Comparison of ENCODE assay signal across 8 mouse cellular contexts in the genomic region with DNA sequence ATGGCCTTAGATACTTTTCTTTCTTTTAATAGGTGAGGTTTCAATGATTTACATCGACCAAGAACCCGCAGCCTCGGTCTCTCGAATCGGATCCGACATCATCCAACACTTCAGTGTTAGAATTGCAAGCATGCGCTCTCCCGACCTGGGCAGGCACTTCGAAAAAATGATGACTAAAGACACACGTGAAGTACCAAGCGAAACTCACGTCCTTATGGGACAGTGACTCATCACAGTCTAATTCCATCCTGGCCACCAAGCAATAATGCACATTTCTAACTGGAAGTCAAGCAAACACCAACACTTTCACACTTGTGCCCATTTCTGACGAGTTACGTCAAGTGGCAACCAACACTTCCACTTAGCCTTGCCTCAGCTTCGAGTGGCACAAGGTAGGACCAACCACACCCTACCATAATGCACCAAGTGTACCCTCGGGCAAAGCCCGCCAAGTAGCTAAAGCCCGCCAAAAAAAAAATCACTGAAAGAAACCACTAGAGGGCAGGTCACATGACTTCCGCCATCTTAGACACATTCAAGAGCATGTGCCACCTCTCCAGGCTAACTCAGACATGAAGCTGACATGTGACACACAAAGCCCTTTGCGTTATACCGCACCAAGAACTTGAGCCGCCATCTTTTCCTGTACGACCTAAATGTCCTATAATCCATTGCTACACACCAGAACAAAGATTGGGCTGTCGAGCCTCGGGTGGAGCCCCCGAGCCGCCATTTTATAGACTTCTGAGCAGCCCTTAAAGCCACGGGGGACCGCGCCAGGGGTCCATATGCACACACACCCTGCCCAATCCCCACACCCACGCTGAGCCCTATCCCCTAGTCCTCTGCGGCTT. TPM values are rescaled to one million over a fixed set of nuclear protein-coding genes. Genes with fewer than 3 reads are reported as not detected.
DNase-seq lines count a peak whose midpoint lies in the region; ATAC-seq and TF ChIP-seq lines count a peak whose summit lies in the region.

No protein-coding gene starts in this region.

- peak overlapping the region; percentile 57 for H3K4me2 ChIP-seq in heart, embryonic 14.5 days (ENCODE audit: low read length)
- H3K4me2 ChIP-seq in limb, embryonic 12.5 days, result peak overlapping the region; percentile 49
- peak overlapping the region; percentile 40 for H3K4me2 ChIP-seq in midbrain, embryonic 15.5 days

- peak; percentile 43 for DNase-seq in cerebellum, adult 11 months
- DNase-seq in cerebellum, adult 9-11 months, result no peak
- DNase-seq in testis, postnatal 10 days (ENCODE audit: low spot score), result no peak

- peak overlapping the region; percentile 72 for H3K9ac ChIP-seq in heart, embryonic 14.5 days (ENCODE audit: low read length)
- H3K9ac ChIP-seq in limb, embryonic 12.5 days (replicated peaks), result peak overlapping the region; percentile 57
- H3K9ac ChIP-seq in midbrain, embryonic 15.5 days, result peak overlapping the region; percentile 34; the same call in 1 of the 2 replicates

- H3K4me1 ChIP-seq in testis, adult 2 months (ENCODE audit: control insufficient read depth, insufficient read depth, low read length), result no peaks in the 10 kb centered on the region
- H3K4me1 ChIP-seq in heart, embryonic 14.5 days (ENCODE audit: control insufficient read depth in 2 of 2, insufficient read depth in 2 of 2, low read length in 2 of 2), result no peaks in the 10 kb centered on the region
- no peaks in the 10 kb centered on the region for H3K4me1 ChIP-seq in limb, embryonic 12.5 days (replicated peaks)
- no peaks in the 10 kb centered on the region for H3K4me1 ChIP-seq in midbrain, embryonic 15.5 days

- whole genome bisulfite sequencing in heart, embryonic 14.5 days, result 57% methylated on average over 32 of the region's 32 CpGs
- 74% methylated on average over 32 of the region's 32 CpGs for WGBS in limb, embryonic 12.5 days
- 63% methylated on average over 32 of the region's 32 CpGs for WGBS in midbrain, embryonic 15.5 days

- H3K4me3 ChIP-seq in testis, adult 2 months (ENCODE audit: control insufficient read depth, low read depth, low read length), result peak overlapping the region; percentile 88
- H3K4me3 ChIP-seq in heart, embryonic 14.5 days (ENCODE audit: control insufficient read depth in 1 of 2, insufficient read depth in 1 of 2, low read depth in 1 of 2, low read length in 2 of 2), result peak overlapping the region; percentile 46 to 47
- peak overlapping the region; percentile 42 for H3K4me3 ChIP-seq in limb, embryonic 12.5 days (replicated peaks)
- H3K4me3 ChIP-seq in midbrain, embryonic 15.5 days, result peak overlapping the region; percentile 45

- no peaks in the 10 kb centered on the region for H3K27me3 ChIP-seq in testis, adult 2 months (ENCODE audit: control insufficient read depth, insufficient read depth, low read length)
- H3K27me3 ChIP-seq in heart, embryonic 14.5 days (ENCODE audit: control insufficient read depth, insufficient read depth, low read length), result no peaks in the 10 kb centered on the region
- no peaks in the 10 kb centered on the region for H3K27me3 ChIP-seq in limb, embryonic 12.5 days
- H3K27me3 ChIP-seq in midbrain, embryonic 15.5 days (replicated peaks), result no peaks in the 10 kb centered on the region

- H3K9me3 ChIP-seq in heart, embryonic 14.5 days (ENCODE audit: control insufficient read depth, low read length), result no peaks in the 10 kb centered on the region
- H3K9me3 ChIP-seq in limb, embryonic 12.5 days, result no peaks in the 10 kb centered on the region
- no peaks in the 10 kb centered on the region for H3K9me3 ChIP-seq in midbrain, embryonic 15.5 days

- H3K36me3 ChIP-seq in testis, adult 2 months (ENCODE audit: control insufficient read depth, insufficient read depth, low read length), result no peaks in the 10 kb centered on the region
- H3K36me3 ChIP-seq in heart, embryonic 14.5 days (ENCODE audit: control insufficient read depth, insufficient read depth, low read length), result no peaks in the 10 kb centered on the region
- H3K36me3 ChIP-seq in limb, embryonic 12.5 days, result no peaks in the 10 kb centered on the region
- H3K36me3 ChIP-seq in midbrain, embryonic 15.5 days (replicated peaks), result no peaks in the 10 kb centered on the region

- peak; percentile 54; the same call in 1 of the 2 replicates for ATAC-seq in heart, embryonic 14.5 days (ENCODE audit: insufficient number of reproducible peaks, insufficient read depth, low FRiP score, low read depth)
- ATAC-seq in limb, embryonic 12.5 days (ENCODE audit: insufficient number of reproducible peaks, insufficient read depth, low FRiP score, low TSS enrichment, low read depth), result peak; percentile 64; the same call in 1 of the 2 replicates
- peak; percentile 82 for ATAC-seq in midbrain, embryonic 15.5 days (replicated peaks)
- no peak for ATAC-seq in CD4-positive, CD25-positive, alpha-beta regulatory T cell, adult 4 months

- H3K27ac ChIP-seq in testis, adult 2 months (ENCODE audit: control insufficient read depth, insufficient read depth, low read depth, low read length), result no peak overlapping the region
- H3K27ac ChIP-seq in heart, embryonic 14.5 days (replicated peaks in 1 of 2; ENCODE audit: control insufficient read depth in 1 of 2, insufficient read depth in 1 of 2, low read depth in 2 of 2, low read length in 2 of 2), result peak overlapping the region; percentile 69 to 77
- H3K27ac ChIP-seq in limb, embryonic 12.5 days, result peak overlapping the region; percentile 82
- peak overlapping the region; percentile 79 for H3K27ac ChIP-seq in midbrain, embryonic 15.5 days

- no peak for TF ChIP-seq POLR2A in testis, adult 2 months (IDR thresholded peaks at IDR 0.05; ENCODE audit: control insufficient read depth, low read depth, low read length)

- no peak for TF ChIP-seq CTCF in testis, adult 2 months (IDR thresholded peaks at IDR 0.05; ENCODE audit: control insufficient read depth, insufficient read depth, insufficient replicate concordance, low read depth, low read length)

RNA-seq across cellular contexts. Expression of a gene that starts 59.7 kb away (rescaled TPM):
- polyA plus RNA-seq in testis, adult 2 months (2012; rRNA removed), result 0.31 TPM in 1 of 2 replicates, not detected in the other
- polyA plus RNA-seq in heart, embryonic 14.5 days (2014; fragmentation: Nextera tagmentation; extraction: Ambion mirVana), result 0.62 TPM in 1 of 2 replicates, not detected in the other
- not detected in 2 replicates for polyA plus RNA-seq in limb, embryonic 12.5 days (2016; fragmentation: Nextera tagmentation; extraction: Ambion mirVana)
- polyA plus RNA-seq in midbrain, embryonic 15.5 days (2015; fragmentation: Nextera tagmentation; extraction: Ambion mirVana), result not detected in 2 replicates
- not detected for polyA plus RNA-seq in CD4-positive, CD25-positive, alpha-beta regulatory T cell, adult 4 months (2017; shearing (Covaris generic))
